Mouse (Mus musculus): Measurements from ENCODE around the gene Rpgrip1l.

The Rpgrip1l gene

DNA sequence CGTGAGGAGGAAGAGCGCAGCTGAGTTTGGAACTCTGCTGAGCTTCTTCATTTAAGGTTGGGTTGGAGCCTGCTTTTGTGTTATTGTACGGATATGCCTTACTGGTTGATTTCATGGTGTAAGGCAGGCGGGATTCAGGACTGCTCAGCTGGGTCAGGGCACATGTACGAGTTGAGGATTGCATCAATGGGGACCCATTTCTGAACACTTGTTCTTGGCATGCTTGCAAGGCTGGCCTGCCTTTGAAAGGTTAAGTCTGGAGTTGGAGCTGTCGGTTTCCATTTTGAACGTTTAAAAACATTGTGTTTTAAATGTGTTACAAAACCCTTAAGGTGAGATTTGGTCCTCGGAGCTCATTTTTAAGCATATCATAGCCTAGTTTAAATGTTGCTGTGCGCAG lies 16.0 kb upstream of the Rpgrip1l start:
- no peak for DNase-seq (ENCODE audit: low spot score)

DNA sequence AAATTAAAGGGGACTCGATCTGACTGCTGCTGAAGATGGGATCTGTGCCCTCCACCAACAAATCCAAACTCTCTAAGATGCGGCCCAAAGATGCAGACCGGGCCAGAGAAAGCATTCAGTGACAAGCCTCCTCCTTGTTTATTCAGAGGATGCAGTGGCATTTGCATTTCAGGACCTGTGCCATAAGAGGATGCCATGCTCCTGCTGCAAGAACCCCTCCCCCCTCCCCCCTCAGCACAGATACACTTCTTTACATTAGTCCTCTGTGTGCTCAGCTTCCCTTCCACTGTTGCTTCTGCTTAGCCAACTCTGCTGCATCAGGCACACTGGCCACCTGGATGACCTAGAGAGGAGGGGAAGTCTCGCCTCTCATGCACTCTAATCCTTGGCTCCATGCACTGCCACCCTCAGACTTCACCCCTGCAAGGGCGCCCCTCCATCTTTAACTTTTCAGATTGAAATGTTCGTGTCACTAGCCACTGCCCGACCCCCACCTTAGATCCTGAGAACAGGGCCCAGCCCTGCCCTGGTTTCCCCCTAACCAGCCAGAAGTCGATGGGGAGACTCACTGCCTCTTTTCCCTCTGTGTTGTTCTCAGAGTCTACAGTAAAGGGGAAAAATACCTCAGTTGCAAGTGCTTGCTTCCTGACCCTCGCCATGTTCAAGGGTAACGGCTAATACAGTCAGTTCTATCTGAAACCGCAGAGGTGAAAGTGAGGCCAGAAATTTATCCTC lies 14.6 kb upstream of the Rpgrip1l start:
- no peak for DNase-seq (ENCODE audit: low spot score)

DNA sequence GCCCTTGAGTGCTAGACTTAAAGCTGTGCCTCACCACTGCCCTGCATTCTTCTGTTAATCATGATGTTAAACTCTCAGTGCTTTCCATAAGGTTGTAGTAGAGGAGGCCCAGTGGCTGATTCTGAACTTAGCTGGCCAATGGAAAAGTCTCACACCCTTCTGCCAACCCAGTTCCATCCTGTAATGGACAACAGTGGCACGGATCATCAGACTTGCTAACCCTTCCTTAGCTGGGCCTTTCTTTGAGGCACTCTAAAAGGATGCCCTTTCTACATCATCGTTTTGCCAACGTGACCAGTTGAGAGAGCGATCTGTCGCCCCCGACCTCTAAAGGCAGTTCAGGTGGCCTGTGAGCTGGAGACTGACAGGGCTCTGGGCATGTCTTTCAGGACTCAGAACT lies 13.9 kb upstream of the Rpgrip1l start:
- DNase-seq (ENCODE audit: low spot score): no peak

DNA sequence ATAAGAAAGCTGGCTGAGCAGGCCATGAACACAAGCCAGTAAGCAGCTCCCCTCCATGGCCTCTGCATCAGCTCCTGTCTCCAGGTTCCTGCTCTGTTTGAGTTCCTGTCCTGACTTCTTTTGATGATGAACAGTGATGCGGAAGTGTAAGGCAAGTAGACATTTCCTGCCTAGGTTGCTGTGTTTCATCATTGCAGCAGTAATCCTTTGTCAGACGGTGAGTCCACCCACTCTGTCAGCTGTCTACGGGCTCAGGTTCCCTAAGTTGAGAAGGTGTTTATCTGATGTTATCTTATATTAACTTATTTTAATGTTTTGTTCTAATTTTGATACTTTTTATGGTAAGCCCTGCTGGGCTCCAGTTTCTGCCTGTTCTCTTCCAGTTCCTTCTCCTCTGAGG lies 13.0 kb upstream of the Rpgrip1l start:
- DNase-seq (ENCODE audit: low spot score): no peak

DNA sequence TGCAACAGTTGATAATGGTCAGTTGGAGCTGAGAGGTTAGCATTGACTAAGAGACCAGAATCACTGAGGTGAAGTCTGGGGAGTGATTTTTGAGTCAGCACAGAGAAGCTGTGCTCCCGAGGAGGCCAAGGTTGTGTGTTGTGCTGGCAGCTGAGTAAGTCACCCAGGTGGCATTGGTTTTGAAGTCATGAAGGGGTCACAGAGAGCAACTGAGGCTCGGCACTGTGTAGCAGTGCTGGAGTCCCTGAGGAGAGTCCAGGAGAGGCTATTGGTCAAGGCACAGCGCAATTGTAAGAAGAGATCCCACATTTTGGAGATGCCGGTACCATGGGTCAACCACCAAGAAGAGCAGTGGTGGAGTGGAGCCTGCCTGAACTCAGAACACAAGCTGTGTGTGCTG lies 11.9 kb upstream of the Rpgrip1l start:
- no peak for DNase-seq (ENCODE audit: low spot score)

DNA sequence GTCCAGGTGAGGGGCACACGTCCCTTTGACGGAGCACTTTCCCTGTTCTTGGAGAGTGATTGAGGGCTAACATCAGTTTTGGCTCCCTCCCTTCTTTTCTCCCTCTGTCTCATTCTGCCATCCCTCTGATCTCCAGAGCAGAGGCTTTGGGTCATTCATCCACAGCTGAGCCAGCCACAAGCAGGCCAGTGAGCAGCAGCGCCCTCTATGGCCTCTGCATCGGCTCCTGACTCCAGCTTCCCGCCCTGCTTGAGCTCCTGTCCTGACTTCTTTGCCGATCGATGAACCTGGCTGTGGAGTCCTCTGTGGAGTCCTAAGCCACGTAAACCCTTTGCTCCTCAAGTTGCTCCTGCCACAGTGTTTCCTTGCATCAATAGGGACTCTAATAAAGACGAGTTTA lies 11.2 kb upstream of the Rpgrip1l start:
- no peak for DNase-seq (ENCODE audit: low spot score)

DNA sequence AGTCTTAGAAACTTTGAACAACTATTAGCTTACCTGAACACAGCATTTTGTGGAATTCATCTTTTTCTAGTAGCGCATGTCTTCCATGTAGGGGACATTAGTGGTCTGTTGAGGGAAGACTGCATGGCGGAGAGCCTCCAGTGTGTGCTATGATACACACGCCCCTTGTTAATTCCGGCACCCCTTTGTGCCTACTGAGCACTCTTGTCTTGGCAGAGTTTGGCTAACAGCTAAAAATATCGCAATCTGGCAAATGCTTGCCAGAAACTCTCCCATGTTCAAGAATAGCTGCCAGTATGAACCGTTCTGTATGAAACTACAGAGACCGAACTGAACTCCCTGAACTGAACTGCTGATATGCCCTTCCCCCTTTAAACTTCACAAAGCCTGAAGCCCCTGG lies 10.4 kb upstream of the Rpgrip1l start:
- DNase-seq (ENCODE audit: low spot score): no peak

DNA sequence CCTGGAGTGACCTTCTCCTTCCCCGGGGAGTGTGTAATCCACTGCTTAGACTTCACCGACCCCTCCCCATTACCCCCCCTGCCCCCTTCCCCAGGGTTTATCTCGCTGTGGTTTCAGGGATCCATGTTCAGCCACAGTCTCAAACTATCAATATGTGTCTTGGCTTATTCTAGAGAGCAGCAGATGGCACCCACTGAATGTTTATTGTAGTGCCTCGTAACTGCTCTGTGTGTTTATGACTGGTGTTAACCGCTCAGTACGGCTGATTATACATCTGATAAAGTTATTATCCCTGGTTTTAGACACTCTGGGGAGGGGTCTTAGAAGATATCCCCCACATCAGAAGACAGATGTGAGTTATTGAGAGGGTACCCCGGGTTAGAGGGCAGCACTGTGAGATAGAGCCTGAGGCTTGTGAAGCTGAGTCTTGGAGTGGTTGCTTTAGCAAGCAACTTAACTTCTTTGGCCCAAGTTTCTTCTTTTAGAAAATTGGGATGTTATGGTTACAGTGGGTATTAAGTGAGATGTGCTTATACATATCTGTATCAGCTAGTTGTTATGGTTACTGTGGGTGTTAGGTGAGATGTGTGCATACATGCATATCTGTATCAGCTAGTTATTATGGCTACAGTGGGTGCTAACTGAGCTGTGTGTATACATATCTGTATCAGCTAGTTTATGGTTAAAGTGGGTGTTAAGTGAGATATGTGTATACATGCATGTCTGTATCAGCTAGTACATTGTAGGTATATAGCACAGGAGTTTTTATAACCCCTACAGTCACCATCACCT lies 6.1 kb upstream of the Rpgrip1l start:
- no peak for DNase-seq (ENCODE audit: low spot score)

DNA sequence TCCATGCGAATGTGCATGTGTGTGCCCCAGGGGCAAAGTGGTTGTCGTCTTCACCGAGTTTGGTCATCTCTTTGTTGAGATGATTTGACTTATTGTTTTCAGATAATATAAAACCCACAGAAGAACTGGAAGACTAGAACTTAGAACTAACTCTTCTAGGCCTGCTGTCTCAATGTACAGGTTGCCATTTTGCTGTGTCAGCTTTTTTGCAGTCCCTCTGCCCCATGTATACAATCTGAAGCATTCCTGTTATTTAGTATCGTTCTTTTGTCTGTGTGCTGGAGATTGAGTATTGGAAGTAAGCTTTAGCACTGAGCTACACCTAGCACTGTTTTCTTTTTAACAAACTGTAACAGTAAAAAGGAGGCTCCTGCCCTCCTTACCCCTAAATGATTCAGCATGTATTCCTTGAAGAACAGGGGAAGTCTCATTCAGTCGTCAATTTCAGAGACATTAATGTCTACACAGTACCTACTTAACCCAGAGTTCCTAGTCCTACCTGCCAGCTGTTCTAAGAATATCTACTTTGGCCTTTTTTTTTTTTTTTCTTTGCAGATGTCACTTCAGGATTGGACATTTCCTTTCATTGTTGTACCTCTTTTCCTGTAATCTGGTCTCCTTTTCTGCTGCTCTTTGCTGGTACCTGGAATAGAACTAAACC lies 4.6 kb upstream of the Rpgrip1l start:
- DNase-seq (ENCODE audit: low spot score): no peak

DNA sequence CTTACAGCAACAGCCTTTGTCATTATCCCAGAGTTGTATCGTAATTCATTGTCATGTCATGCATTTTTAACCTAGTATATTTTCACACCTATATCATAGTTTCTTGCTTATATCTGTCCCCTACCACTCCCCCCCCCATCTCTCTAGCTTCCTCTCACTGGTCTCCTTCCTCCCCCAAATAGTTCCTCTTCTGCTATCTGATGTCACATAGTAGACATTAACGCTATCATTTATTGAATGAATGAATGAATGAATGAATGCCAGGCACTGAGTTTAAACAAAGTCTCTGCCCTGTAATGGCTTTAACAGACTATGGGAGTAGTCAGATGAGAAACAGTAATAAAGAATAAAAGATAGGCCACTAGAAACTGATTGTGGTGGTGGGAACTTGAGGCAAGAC lies 720 bp downstream of the Rpgrip1l start:
- no peak for DNase-seq (ENCODE audit: low spot score)

DNA sequence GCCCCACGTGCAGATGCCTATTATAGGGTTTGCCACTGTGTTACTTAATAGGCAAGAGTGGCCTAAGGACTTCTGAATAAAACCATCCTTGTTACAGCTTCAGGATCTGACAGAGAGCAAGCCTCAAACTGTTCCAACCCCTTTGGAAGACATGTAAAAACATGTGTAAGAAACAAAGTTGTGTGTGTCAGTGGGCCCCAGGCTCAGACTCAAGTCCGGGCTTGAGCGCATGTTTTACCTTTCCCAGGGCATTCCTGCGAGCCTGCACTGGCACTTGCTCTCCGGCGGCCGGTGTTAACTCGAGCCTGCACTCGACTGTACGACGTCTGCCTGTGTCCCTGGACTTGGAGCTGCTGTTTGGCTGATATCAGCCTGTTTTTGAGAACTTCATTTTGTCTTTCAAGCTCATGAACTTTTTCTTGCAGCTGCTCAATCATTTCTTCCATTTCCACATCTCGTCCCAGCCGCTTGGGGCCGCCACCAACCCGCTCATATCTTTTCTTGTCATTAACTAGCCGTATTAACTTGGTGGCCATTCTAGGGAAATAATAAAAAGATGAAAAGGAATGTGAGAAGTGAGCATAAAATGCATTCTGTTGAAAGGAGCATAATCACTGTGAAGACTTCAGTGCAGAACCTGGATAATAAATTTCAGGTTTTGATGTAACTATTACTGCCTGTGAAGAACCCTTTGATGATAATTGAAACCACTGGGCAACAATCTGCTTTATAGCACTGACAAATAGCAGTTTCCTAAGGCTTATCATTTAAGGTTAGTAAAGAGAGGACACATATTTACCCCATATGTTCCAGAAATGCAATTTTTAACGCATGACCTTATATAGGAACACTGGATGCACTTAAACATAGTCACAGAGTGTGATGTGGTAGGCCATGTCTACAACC lies 8.3 kb downstream of the Rpgrip1l start:
- DNase-seq (ENCODE audit: low spot score): no peak

DNA sequence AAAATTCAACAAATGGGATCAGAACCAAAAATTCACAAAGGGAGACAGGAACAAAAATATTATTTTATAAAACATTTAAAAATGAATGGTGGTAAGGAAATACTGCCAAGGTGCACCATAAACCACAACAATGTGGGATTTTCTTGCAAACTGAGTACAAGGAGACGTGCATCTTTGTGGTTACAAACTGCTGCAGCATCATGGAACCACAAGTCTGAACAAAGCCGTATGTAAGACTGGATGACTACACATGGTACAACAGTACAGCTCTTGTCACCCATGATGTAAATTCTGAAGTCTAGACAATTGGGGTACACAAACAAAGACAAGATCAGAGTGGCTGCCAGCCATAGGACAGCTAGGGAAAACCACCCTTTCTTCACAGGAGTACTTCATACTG lies 14.4 kb downstream of the Rpgrip1l start:
- DNase-seq (ENCODE audit: low spot score): no peak

DNA sequence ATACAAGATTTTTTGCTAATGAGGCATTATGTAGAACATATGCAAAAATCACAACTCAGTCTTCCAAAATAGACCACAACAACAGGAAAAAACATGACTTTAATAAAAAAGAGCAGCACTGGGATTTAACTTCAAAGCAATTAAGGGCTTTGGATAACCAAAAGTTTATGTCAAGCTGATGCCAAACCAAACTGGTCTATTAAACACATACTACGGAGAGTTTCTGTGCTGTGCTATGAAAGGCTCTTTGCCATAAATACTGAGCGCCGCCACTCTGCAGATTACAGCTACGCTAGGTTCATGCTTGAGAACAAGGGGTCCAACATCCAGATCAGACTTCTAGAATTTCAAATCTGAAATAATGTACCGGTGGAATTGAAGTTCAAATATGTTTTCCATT lies 17.3 kb downstream of the Rpgrip1l start:
- no peak for DNase-seq (ENCODE audit: low spot score)

DNA sequence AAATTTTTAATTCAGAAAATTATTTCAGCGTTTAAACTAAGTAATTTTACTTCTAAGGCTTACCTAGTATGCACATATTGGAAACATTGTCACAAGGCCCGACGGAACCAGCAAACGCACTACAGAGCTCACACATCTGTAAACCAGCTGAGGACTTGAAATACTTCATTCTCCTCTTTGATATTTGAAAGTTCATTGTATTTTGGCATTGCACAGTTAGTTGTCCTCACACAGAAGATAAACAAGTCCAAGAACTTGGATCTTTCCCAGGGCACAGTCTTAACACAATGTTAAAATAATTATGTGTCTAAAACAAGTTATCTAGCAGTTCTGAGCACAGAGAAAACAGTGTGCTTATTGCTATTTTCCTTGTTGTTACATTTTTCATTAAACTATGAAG lies 22.5 kb downstream of the Rpgrip1l start:
- no peak for DNase-seq (ENCODE audit: low spot score)

DNA sequence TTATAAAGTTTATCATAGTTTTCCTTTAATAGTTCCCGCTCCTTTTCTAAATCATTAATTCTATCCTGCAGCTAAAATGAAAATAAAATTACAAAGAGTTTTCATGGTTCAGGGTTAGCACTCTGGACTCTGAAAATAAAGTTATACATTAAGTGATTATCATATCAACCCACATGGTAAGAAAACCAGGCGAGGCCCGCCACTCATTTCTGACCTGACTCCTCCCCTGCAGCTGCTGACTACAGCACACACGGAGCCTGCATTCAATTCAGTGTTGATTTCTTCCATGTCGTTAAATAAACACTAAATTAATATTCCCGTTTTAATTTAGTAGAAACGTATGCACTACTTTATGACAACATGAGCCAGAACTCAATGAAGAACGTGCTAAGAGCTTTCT lies 26.8 kb downstream of the Rpgrip1l start:
- DNase-seq (ENCODE audit: low spot score): no peak

DNA sequence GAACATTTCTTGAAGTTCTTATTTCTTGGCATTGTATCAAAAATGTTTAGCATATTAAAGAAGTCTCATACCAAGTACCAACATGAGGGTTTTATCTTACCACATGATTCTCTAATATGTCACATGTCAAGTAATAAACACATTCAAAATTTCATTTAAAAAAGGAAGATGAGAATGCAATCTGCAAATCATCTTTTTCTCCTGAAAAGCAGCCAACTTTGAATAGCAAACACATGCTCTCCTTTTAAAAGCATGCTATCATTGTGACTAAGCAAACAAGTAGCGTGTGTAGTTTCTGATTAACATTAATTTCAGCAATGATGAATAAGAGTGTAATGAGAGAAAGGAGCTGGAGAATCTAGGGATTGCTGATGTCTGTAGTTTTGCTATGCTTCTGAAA lies 29.2 kb downstream of the Rpgrip1l start:
- no peak for DNase-seq (ENCODE audit: low spot score)

DNA sequence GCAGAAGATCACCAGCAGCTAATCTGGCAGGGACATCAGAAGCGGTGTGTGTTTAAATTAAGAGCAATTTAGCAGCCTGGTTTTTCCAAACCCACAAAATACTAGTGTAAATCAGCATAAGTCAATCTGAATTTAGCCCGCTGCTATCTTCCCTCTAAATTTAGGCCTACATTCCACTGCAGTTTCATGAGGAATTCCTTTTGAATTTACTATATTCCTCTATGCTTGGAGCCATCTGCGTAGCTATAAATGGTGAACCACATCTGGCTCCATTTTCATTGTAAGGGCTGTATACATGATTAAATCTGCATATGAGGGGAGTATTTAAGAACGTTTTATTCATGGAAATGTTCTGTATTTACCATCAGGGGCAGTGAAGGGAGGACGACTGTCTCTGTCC lies 30.4 kb downstream of the Rpgrip1l start:
- DNase-seq (ENCODE audit: low spot score): no peak

DNA sequence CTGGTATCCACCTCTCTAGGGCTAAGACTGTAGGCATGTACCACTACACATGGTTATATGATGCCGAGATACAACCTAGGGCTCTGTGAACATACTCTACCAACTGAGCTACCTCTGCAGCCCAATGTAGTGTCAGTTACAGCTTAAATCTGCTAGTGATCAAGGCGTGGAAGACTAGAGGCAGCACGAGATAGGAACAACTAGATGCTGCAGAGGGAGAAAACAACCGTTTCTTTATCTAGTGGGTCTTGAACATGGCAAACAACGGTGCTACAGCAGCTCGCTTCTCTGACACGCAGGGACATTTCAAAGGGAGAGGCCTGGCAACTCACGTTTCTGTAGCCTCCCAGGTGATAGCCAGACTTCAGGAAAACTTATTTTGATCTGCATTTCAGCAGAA lies 31.5 kb downstream of the Rpgrip1l start:
- DNase-seq (ENCODE audit: low spot score): no peak

DNA sequence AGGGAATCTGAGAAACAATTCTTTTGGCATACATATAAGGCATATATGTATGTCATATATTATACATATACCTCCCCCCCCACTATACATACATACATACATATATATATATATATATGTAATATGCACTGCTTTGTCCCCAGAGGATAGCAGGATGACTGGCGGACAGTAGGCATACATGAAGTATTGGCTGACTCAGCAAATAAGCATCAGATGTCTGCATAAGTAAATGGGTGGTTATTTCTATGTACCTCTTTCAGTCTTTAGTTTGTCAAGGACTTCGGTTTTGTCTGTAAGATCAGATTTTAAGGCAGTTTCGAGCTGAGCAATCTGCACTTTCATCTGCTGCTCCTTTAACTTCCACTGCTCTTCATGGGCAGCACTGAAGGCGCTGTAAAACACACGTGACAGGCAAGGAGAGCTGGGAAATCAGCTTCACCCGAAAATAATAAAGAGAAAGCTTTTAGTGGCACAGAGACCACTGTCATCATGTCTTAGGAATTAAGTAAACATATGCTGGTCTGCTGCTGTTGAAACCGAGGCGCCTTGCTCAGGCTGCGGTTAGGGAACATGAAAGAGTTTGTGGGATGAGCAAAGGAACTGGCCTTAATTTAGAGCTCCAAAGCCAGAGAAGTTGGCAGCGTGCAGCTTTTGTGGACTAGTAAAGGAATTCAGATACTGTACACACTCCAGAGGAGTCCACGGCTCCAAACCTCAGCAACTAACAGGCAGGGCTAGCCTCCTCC lies 32.4 kb downstream of the Rpgrip1l start:
- no peak for DNase-seq (ENCODE audit: low spot score)

DNA sequence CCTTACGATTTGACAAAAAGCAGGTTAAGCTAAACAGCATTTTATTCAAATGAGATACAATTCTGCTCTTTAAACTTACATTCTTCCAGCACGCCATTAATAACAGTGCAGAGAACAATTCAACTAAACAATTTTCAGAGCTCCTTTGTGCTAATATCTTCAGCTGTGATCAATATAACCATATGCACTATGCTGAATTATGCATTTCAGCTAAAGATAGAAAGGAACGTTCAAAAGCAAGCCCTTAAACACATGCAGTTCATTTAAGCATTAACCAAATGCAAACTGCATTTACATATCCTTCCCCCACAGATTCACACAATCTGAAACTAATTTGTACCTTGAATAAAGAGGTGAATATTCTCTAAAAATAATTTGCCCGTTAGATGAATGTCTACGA lies 35.0 kb downstream of the Rpgrip1l start:
- DNase-seq (ENCODE audit: low spot score): no peak

DNA sequence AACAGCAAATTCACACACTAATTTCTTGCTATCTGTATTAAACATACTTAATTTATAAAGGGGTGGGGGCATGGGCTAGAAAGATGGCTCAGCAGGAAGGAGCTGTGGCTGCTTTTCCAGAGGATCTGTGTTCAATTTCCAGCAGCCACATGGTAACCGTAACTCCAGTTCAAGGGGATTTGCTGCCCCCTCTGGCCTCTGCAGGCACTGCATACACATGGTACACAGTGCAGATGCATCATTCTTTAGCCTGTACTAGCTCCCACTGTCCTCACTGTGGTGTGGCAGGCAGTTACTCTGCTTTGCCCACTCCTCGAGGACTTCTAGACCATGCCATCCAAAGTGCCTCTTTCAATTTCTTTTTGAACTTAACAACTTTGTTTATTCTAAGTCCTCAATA lies 36.7 kb downstream of the Rpgrip1l start:
- no peak for DNase-seq (ENCODE audit: low spot score)

DNA sequence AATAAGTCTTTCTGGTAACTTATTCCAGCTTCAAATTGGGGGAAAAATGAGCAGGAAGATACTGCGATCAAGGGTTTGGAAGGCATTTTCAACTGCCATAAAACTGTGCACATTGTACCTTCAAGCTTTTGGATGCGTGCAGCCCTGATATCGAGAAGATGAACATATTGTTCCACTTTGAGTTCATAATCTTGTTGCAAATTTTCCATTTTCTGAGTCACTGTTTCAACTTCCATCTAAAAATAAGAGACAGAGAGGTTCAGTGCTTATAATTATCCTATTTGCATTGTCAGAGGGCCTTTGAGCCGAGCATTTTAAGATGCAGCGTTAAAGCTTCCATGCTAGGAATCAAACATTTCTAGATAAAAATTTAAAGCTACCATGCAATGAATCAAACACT lies 39.6 kb downstream of the Rpgrip1l start:
- DNase-seq (ENCODE audit: low spot score): no peak

Measured in ovary, postnatal 14 days (tissue).